Mouse (Mus musculus) MEL (cell line): ENCODE results near the gene Hspa14. TPM values are rescaled to one million over a fixed set of nuclear protein-coding genes. Genes with fewer than 3 reads are reported as not detected.

Experiments
- DNase-seq: peaks from one replicate; pipeline ENCODE4 v3.0.0; 2011; ENCODE audit warnings: low read depth, low spot score
- H3K27ac ChIP-seq: 2 replicates; pipeline ENCODE4 v1.5.1; 2012; ENCODE audit warnings: low read depth, mild to moderate bottlenecking, control low read depth, low read length, moderate library complexity; ENCODE audit not compliant: control insufficient read depth
- H3K27me3 ChIP-seq, 2 experiments: fragments of 150-350 bp in 1 of 2; sonication (generic) in 1 of 2; 2 replicates each; pipeline ENCODE4 v1.6.1; 2012; ENCODE audit warnings: low read length in 2 of 2, mild to moderate bottlenecking in 2 of 2, improper control_type of control experiment in 1 of 2, moderate library complexity in 1 of 2; ENCODE audit not compliant: insufficient read depth in 2 of 2, control insufficient read depth in 1 of 2
- H3K36me3 ChIP-seq, 2 experiments: 2 replicates each; pipeline ENCODE4 v1.6.1; 2012 to 2014; ENCODE audit warnings: low read length in 2 of 2, improper control_type of control experiment in 1 of 2, inconsistent platforms in 1 of 2, mild to moderate bottlenecking in 1 of 2; ENCODE audit not compliant: insufficient read depth in 2 of 2, control insufficient read depth in 1 of 2
- H3K4me1 ChIP-seq, 2 experiments: fragments of 150-350 bp in 1 of 2; sonication (generic) in 1 of 2; 2 replicates each; pipeline ENCODE4 v1.6.1; 2012; ENCODE audit warnings: low read length in 2 of 2, improper control_type of control experiment in 1 of 2, mild to moderate bottlenecking in 1 of 2; ENCODE audit not compliant: insufficient read depth in 2 of 2, control insufficient read depth in 1 of 2
- H3K4me3 ChIP-seq, 2 experiments: fragments of 150-350 bp in 1 of 2; sonication (generic) in 1 of 2; 2 replicates each; pipeline ENCODE4 v1.5.1; 2012; ENCODE audit warnings: low read depth in 2 of 2, low read length in 2 of 2, mild to moderate bottlenecking in 2 of 2, moderate library complexity in 2 of 2, control low read depth in 1 of 2, improper control_type of control experiment in 1 of 2; ENCODE audit not compliant: control insufficient read depth in 1 of 2, insufficient read depth in 1 of 2
- H3K79me2 ChIP-seq: 2 replicates; pipeline ENCODE4 v1.6.1; 2012; ENCODE audit warnings: mild to moderate bottlenecking, low read length, moderate library complexity; ENCODE audit not compliant: control insufficient read depth, poor library complexity, insufficient read depth
- H3K9ac ChIP-seq: 2 replicates; pipeline ENCODE4 v1.6.1; 2012; ENCODE audit warnings: low read depth, mild to moderate bottlenecking, control low read depth, low read length, moderate library complexity; ENCODE audit not compliant: control insufficient read depth, poor library complexity, severe bottlenecking
- H3K9me3 ChIP-seq: fragments of 150-350 bp; sonication (generic); replicated peaks from 2 replicates; pipeline ENCODE4 v1.6.1; 2012; ENCODE audit warnings: mild to moderate bottlenecking, low read length, improper control_type of control experiment, moderate library complexity; ENCODE audit not compliant: insufficient read depth
- CHD1 ChIP-seq: IDR thresholded peaks from 2 replicates; pipeline ENCODE4 v1.6.1; 2012; ENCODE audit warnings: low read depth, mild to moderate bottlenecking, inconsistent platforms, low read length, improper control_type of control experiment
- CHD2 ChIP-seq: IDR thresholded peaks from 2 replicates; pipeline ENCODE4 v1.6.1; 2011; ENCODE audit warnings: low read length, improper control_type of control experiment
- E2F4 ChIP-seq: IDR thresholded peaks from 2 replicates; pipeline ENCODE4 v1.6.1; 2011; ENCODE audit warnings: low read depth, low read length, improper control_type of control experiment, borderline replicate concordance
- ELF1 ChIP-seq: IDR thresholded peaks from 2 replicates; pipeline ENCODE4 v1.6.1; 2014; ENCODE audit warnings: low read depth, mild to moderate bottlenecking, inconsistent platforms, low read length, improper control_type of control experiment, moderate library complexity
- GABPA ChIP-seq: IDR thresholded peaks from 2 replicates; pipeline ENCODE4 v1.6.1; 2012; ENCODE audit warnings: low read depth, mild to moderate bottlenecking, inconsistent platforms, low read length, improper control_type of control experiment, moderate library complexity
- GATA1 ChIP-seq: IDR thresholded peaks from 2 replicates; pipeline ENCODE4 v1.6.1; 2011; ENCODE audit warnings: low read depth, low read length, improper control_type of control experiment
- HCFC1 ChIP-seq: IDR thresholded peaks from 2 replicates; pipeline ENCODE4 v1.6.1; 2012; ENCODE audit warnings: low read depth, mild to moderate bottlenecking, inconsistent platforms, low read length, improper control_type of control experiment, moderate library complexity
- JUND ChIP-seq: IDR thresholded peaks from 2 replicates; pipeline ENCODE4 v1.6.1; 2011; ENCODE audit warnings: low read depth, mild to moderate bottlenecking, improper control_type of control experiment, low read length
- KAT2A ChIP-seq: conservative IDR thresholded peaks from 2 replicates; pipeline ENCODE4 v1.6.1; 2012; ENCODE audit warnings: low read depth, low read length, improper control_type of control experiment, inconsistent platforms
- MAX ChIP-seq: IDR thresholded peaks from 2 replicates; pipeline ENCODE4 v1.6.1; 2011; ENCODE audit warnings: low read length, improper control_type of control experiment
- MEF2A ChIP-seq: IDR thresholded peaks from 2 replicates; pipeline ENCODE4 v1.6.1; 2014; ENCODE audit warnings: low read depth, mild to moderate bottlenecking, inconsistent platforms, low read length, improper control_type of control experiment; ENCODE audit not compliant: poor library complexity, insufficient replicate concordance, severe bottlenecking; ENCODE audit errors: extremely low read depth
- MXI1 ChIP-seq: IDR thresholded peaks from 2 replicates; pipeline ENCODE4 v1.6.1; 2011; ENCODE audit warnings: mild to moderate bottlenecking, low read depth, low read length, improper control_type of control experiment
- MYB ChIP-seq: IDR thresholded peaks from 2 replicates; pipeline ENCODE4 v1.6.1; 2011; ENCODE audit warnings: mild to moderate bottlenecking, low read depth, low read length, improper control_type of control experiment
- MYC ChIP-seq: IDR thresholded peaks from 2 replicates; pipeline ENCODE4 v1.6.1; 2011; ENCODE audit warnings: low read depth, mild to moderate bottlenecking, low read length, improper control_type of control experiment, moderate library complexity
- NELFE ChIP-seq: IDR thresholded peaks from 2 replicates; pipeline ENCODE4 v1.6.1; 2011; ENCODE audit warnings: low read depth, low read length, improper control_type of control experiment
- NRF1 ChIP-seq: IDR thresholded peaks from 2 replicates; pipeline ENCODE4 v1.6.1; 2014; ENCODE audit warnings: low read depth, mild to moderate bottlenecking, inconsistent platforms, low read length, improper control_type of control experiment, moderate library complexity; ENCODE audit not compliant: poor library complexity, insufficient read depth, severe bottlenecking
- POLR2A ChIP-seq, 2 experiments: IDR thresholded peaks; 2 replicates each; pipeline ENCODE4 v1.6.1; 2011 to 2012; ENCODE audit warnings: low read length in 2 of 2, mild to moderate bottlenecking in 2 of 2, control low read depth in 1 of 2, improper control_type of control experiment in 1 of 2, low read depth in 1 of 2, moderate library complexity in 1 of 2; ENCODE audit not compliant: control insufficient read depth in 1 of 2, insufficient read depth in 1 of 2, poor library complexity in 1 of 2
- POLR2AphosphoS2 ChIP-seq: IDR thresholded peaks from 2 replicates; pipeline ENCODE4 v1.6.1; 2011; ENCODE audit warnings: low read length, improper control_type of control experiment
- RAD21 ChIP-seq: IDR thresholded peaks from 2 replicates; pipeline ENCODE4 v1.6.1; 2011; ENCODE audit warnings: mild to moderate bottlenecking, low read depth, low read length, improper control_type of control experiment
- RCOR1 ChIP-seq: IDR thresholded peaks from 2 replicates; pipeline ENCODE4 v1.6.1; 2012; ENCODE audit warnings: low read depth, mild to moderate bottlenecking, inconsistent platforms, low read length, improper control_type of control experiment
- SMC3 ChIP-seq: IDR thresholded peaks from 2 replicates; pipeline ENCODE4 v1.6.1; 2011; ENCODE audit warnings: low read depth, low read length, improper control_type of control experiment
- TAL1 ChIP-seq: IDR thresholded peaks from 2 replicates; pipeline ENCODE4 v1.6.1; 2012; ENCODE audit warnings: mild to moderate bottlenecking, inconsistent platforms, low read length, moderate library complexity, mixed read lengths
- TCF12 ChIP-seq: IDR thresholded peaks from 2 replicates; pipeline ENCODE4 v1.6.1; 2014; ENCODE audit warnings: low read depth, mild to moderate bottlenecking, inconsistent platforms, low read length, improper control_type of control experiment, moderate library complexity
- UBTF ChIP-seq: IDR thresholded peaks from 2 replicates; pipeline ENCODE4 v1.6.1; 2012; ENCODE audit warnings: low read depth, mild to moderate bottlenecking, inconsistent platforms, low read length, improper control_type of control experiment, moderate library complexity, borderline replicate concordance; ENCODE audit not compliant: insufficient read depth
- USF1 ChIP-seq: IDR thresholded peaks from 2 replicates; pipeline ENCODE4 v1.6.1; 2014; ENCODE audit warnings: low read depth, mild to moderate bottlenecking, inconsistent platforms, low read length, improper control_type of control experiment, moderate library complexity
- ZC3H11A ChIP-seq: IDR thresholded peaks from 2 replicates; pipeline ENCODE4 v1.6.1; 2012; ENCODE audit warnings: low read depth, mild to moderate bottlenecking, inconsistent platforms, low read length, improper control_type of control experiment
- ZKSCAN1 ChIP-seq: IDR thresholded peaks from 2 replicates; pipeline ENCODE4 v1.6.1; 2012; ENCODE audit warnings: low read depth, mild to moderate bottlenecking, inconsistent platforms, low read length, improper control_type of control experiment, moderate library complexity
- ZNF384 ChIP-seq: IDR thresholded peaks from 2 replicates; pipeline ENCODE4 v1.6.1; 2012; ENCODE audit warnings: low read depth, mild to moderate bottlenecking, inconsistent platforms, low read length, improper control_type of control experiment
- polyA plus RNA-seq, 2 experiments: library from polyadenylated mRNA; stranded (reverse) in 1 of 2; unstranded in 1 of 2; fragments of >175 nt in 1 of 2; fragments of >200 nt in 1 of 2; gene quantifications; 2 replicates each; pipeline versions ENCODE4 v1.2.1 to v1.2.4; 2012; ENCODE audit warnings: low replicate concordance in 2 of 2, low read depth in 1 of 2; ENCODE audit not compliant: insufficient read length in 2 of 2, insufficient read depth in 1 of 2, missing spikeins in 1 of 2
- total RNA-seq: library from RNA; depleted of rRNA; stranded (reverse); fragments of 300-350 nt; gene quantifications from 2 replicates; pipeline ENCODE4 v1.2.3, GENCODE M21; 2012

The Hspa14 gene
- total and polyA plus RNA-seq, 3 experiments, result 129 to 333 (median 161) TPM

DNA sequence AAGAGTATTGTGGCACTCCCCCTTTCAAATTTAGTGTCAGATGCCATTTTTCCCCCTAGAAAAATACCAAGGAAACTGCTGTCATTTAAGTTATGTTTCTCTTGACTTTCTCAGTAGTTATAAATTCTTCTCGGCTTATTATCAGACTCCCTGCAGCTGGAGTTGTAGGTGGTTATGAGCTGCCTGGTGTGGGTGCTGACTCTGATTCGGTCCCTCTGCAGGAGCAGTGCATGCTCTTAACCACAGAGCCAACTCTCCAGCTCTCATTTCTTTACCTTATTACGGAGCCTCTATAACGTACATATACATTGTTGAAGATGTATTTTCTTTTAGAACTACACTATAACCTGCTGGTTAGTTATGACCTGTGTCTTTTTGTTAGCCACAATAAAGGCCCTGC lies 9.9 kb upstream of the Hspa14 start:
- Histone ChIP-seq H3K9me3 (no peaks in the 10 kb centered on the region), H3K9ac (no peak overlapping the region), H3K79me2 (no peaks in the 10 kb centered on the region), H3K4me1 (no peaks in the 10 kb centered on the region), H3K27ac (no peak overlapping the region), H3K36me3 (no peaks in the 10 kb centered on the region), H3K4me3 (no peak overlapping the region), H3K27me3 (no peaks in the 10 kb centered on the region; a peak in 1 of 4 replicates)
- no peak for TF ChIP-seq RAD21
- TF ChIP-seq JUND, result no peak
- TF ChIP-seq TCF12, result no peak
- no peak for TF ChIP-seq MXI1
- no peak for TF ChIP-seq RCOR1
- no peak for TF ChIP-seq GABPA
- no peak for TF ChIP-seq ZC3H11A
- no peak for TF ChIP-seq MEF2A
- no peak for TF ChIP-seq ZNF384
- no peak for TF ChIP-seq HCFC1
- no peak for TF ChIP-seq ZKSCAN1
- no peak for TF ChIP-seq E2F4
- TF ChIP-seq MYC, result no peak
- no peak for TF ChIP-seq MAX
- TF ChIP-seq TAL1, result no peak
- TF ChIP-seq MYB, result no peak
- TF ChIP-seq UBTF, result no peak
- no peak for TF ChIP-seq NELFE
- DNase-seq, result no peak

DNA sequence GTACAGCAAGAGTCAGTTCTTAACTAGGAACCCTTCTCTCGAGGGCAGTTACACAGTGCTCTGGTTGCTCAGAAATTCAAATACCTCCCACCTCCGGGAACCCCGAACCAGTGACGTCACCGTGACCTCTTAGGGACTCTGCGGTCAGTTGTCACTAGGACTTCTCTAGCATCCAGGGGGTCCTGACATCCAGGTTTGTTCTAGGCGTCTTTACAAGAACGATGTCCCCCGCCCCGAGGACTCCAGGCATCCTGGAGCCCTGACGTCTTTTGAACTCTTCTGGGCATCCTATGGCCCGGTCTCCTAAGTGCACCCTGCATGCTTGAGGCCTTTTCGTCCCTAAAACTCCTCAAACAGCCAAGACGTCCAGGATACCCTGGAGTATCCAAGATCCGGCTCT lies 538 bp downstream of the Hspa14 start:
- H3K27ac ChIP-seq, result peak overlapping the region; percentile 54
- peak; percentile 75 for DNase-seq
- peak overlapping the region; percentile 90 for H3K9ac ChIP-seq
- H3K4me3 ChIP-seq, result peak overlapping the region; percentile 83 to 87
- H3K79me2 ChIP-seq, result peaks cover 25% of the 10 kb centered on the region
- no peaks in the 10 kb centered on the region for H3K9me3 ChIP-seq
- TF ChIP-seq CHD1 (no peak), ELF1 (no peak), POLR2A (IDR thresholded peaks at IDR 0.05; ENCODE audit: control insufficient read depth in 1 of 2, insufficient read depth in 1 of 2, low read depth in 1 of 2, low read length in 2 of 2, poor library complexity in 1 of 2) (no peak), JUND (no peak), RAD21 (no peak), CHD2 (no peak), USF1 (no peak), MYB (no peak), ZKSCAN1 (no peak), NRF1 (no peak), MXI1 (no peak), POLR2AphosphoS2 (no peak), ZC3H11A (no peak), GATA1 (no peak), KAT2A (no peak), SMC3 (no peak), RCOR1 (no peak)
- TF ChIP-seq, all 39 proteins: peak for 0
- H3K27me3 ChIP-seq, result no peaks in the 10 kb centered on the region
- peaks cover 9 to 18% of the 10 kb centered on the region in 2 experiments for H3K36me3 ChIP-seq
- H3K4me1 ChIP-seq, result peaks cover 5 to 7% of the 10 kb centered on the region in 2 experiments
